Mouse (Mus musculus) midbrain, postnatal 0 days (tissue): ENCODE measurements around the gene Il17re. TPM values are rescaled to one million over a fixed set of nuclear protein-coding genes. Genes with fewer than 3 reads are reported as not detected.

ENCODE experiments used
- ATAC-seq: fragments of 200-750 bp; cut with Nextera tagmentation; 2 replicates; pipeline ENCODE4 v1.8.0; 2017; ENCODE audit warnings: moderate number of reproducible peaks, mild to moderate bottlenecking, moderate TSS enrichment, moderate library complexity; ENCODE audit not compliant: low FRiP score
- DNase-seq: peaks from one replicate; pipeline ENCODE4 v3.0.0-alpha.2; 2015; ENCODE audit warnings: low spot score
- H3K27ac ChIP-seq: fragments of 300-500 bp; sonication (generic); 2 replicates; pipeline ENCODE4 v1.5.1; 2014; ENCODE audit warnings: low read depth, mild to moderate bottlenecking, low read length, mixed read lengths
- H3K27me3 ChIP-seq: fragments of 300-500 bp; sonication (generic); 2 replicates; pipeline ENCODE4 v1.6.1; 2014; ENCODE audit warnings: low read length, control low read depth, mixed read lengths; ENCODE audit not compliant: insufficient read depth
- H3K36me3 ChIP-seq: fragments of 300-500 bp; sonication (generic); 2 replicates; pipeline ENCODE4 v1.6.1; 2014; ENCODE audit warnings: low read length, control low read depth, mixed read lengths; ENCODE audit not compliant: insufficient read depth
- H3K4me1 ChIP-seq: fragments of 300-500 bp; sonication (generic); 2 replicates; pipeline ENCODE4 v1.6.1; 2014; ENCODE audit warnings: mild to moderate bottlenecking, control low read depth, antibody characterized with exemption, low read length, mixed read lengths; ENCODE audit not compliant: insufficient read depth
- H3K4me2 ChIP-seq: fragments of 300-500 bp; sonication (generic); 2 replicates; pipeline ENCODE4 v1.6.1; 2014; ENCODE audit warnings: low read depth, mild to moderate bottlenecking, low read length, mixed read lengths; ENCODE audit not compliant: poor library complexity, severe bottlenecking
- H3K4me3 ChIP-seq: fragments of 300-500 bp; sonication (generic); 2 replicates; pipeline ENCODE4 v1.5.1; 2014; ENCODE audit warnings: low read depth, mild to moderate bottlenecking, low read length, moderate library complexity
- H3K9ac ChIP-seq: fragments of 300-500 bp; sonication (generic); replicated peaks from 2 replicates; pipeline ENCODE4 v1.6.1; 2014; ENCODE audit warnings: mild to moderate bottlenecking, low read length, moderate library complexity, mixed read lengths; ENCODE audit not compliant: poor library complexity, severe bottlenecking
- H3K9me3 ChIP-seq: fragments of 300-500 bp; sonication (generic); 2 replicates; pipeline ENCODE4 v1.6.1; 2016; ENCODE audit warnings: low read length, control low read depth
- CTCF ChIP-seq: IDR thresholded peaks from 2 replicates; pipeline ENCODE4 v1.5.1; 2016; ENCODE audit warnings: antibody characterized with exemption, mild to moderate bottlenecking
- WGBS: fragments of 180-500 bp; shearing (Covaris S2); extraction: QIAGEN DNeasy Blood & Tissue Kit; methylation state at CpG from one replicate; pipeline ENCODE4 v1.1.7; 2014; 5-methylcytosine and 5-hydroxymethylcytosine counted together
- polyA plus RNA-seq: library from polyadenylated mRNA; unstranded; fragments of >200 nt; fragmentation: Nextera tagmentation; extraction: Ambion mirVana; gene quantifications from 2 replicates; pipeline ENCODE4 v1.2.1, GENCODE M21; 2015
- total RNA-seq: library from RNA; depleted of rRNA; stranded (reverse); fragments of >200 nt; gene quantifications from 2 replicates; pipeline ENCODE4 v1.2.3, GENCODE M21; 2014

Il17re gene
- total and polyA plus RNA-seq, 2 experiments from 2014 or later = 0.48 to 0.49 TPM

GRCm38 (mm10) chr6:113424187-113424586 is 34.1 kb upstream of the Il17re start:
- Histone ChIP-seq H3K4me2 (no peak overlapping the region), H3K4me1 (no peaks in the 10 kb centered on the region), H3K9me3 (no peaks in the 10 kb centered on the region), H3K27me3 (no peaks in the 10 kb centered on the region), H3K27ac (no peak overlapping the region), H3K4me3 (no peak overlapping the region), H3K9ac (no peak overlapping the region), H3K36me3 (no peaks in the 10 kb centered on the region)
- no peak for TF ChIP-seq CTCF
- WGBS = 85% methylated on average over 7 of the region's 7 CpGs
- DNase-seq = no peak
- ATAC-seq = no peak

- H3K27me3 ChIP-seq = no peaks in the 10 kb centered on the region
- ATAC-seq (no peak), DNase-seq (no peak)
- no peaks in the 10 kb centered on the region for H3K4me1 ChIP-seq
- no peaks in the 10 kb centered on the region for H3K36me3 ChIP-seq
- H3K9ac ChIP-seq = no peak overlapping the region
- 91% methylated on average over 4 of the region's 4 CpGs for WGBS
- no peak overlapping the region for H3K4me2 ChIP-seq
- no peak overlapping the region for H3K27ac ChIP-seq
- no peak for TF ChIP-seq CTCF
- no peak overlapping the region for H3K4me3 ChIP-seq
- H3K9me3 ChIP-seq = no peaks in the 10 kb centered on the region
These were observed 31.6 kb upstream of the Il17re start for GRCm38 (mm10) chr6:113426696-113427095.

- Histone ChIP-seq H3K27ac (no peak overlapping the region), H3K36me3 (no peaks in the 10 kb centered on the region), H3K27me3 (no peaks in the 10 kb centered on the region), H3K9me3 (no peaks in the 10 kb centered on the region), H3K9ac (no peak overlapping the region), H3K4me2 (no peak overlapping the region), H3K4me1 (no peaks in the 10 kb centered on the region), H3K4me3 (no peak overlapping the region)
- WGBS = 65% methylated on average over 3 of the region's 3 CpGs
- DNase-seq = peak; percentile 18
- TF ChIP-seq CTCF = peak; percentile 76
- no peak for ATAC-seq
These were observed 30.9 kb upstream of the Il17re start for GRCm38 (mm10) chr6:113427397-113427796.

- Histone ChIP-seq H3K9ac (no peak overlapping the region), H3K36me3 (no peaks in the 10 kb centered on the region), H3K4me2 (no peak overlapping the region), H3K27me3 (no peaks in the 10 kb centered on the region), H3K9me3 (no peaks in the 10 kb centered on the region), H3K4me1 (no peaks in the 10 kb centered on the region), H3K27ac (no peak overlapping the region), H3K4me3 (no peak overlapping the region)
- DNase-seq (no peak), ATAC-seq (no peak)
- no peak for TF ChIP-seq CTCF
- 91% methylated on average over 16 of the region's 16 CpGs for WGBS
These were observed 30.3 kb upstream of the Il17re start for GRCm38 (mm10) chr6:113428006-113428405.

GRCm38 (mm10) chr6:113429965-113430364 is 28.3 kb upstream of the Il17re start:
- H3K36me3 ChIP-seq = no peaks in the 10 kb centered on the region
- no peaks in the 10 kb centered on the region for H3K4me1 ChIP-seq
- 75% methylated on average over 3 of the region's 3 CpGs for WGBS
- ATAC-seq (no peak), DNase-seq (no peak)
- no peaks in the 10 kb centered on the region for H3K9me3 ChIP-seq
- H3K27me3 ChIP-seq = no peaks in the 10 kb centered on the region
- no peak overlapping the region for H3K27ac ChIP-seq
- TF ChIP-seq CTCF = no peak
- H3K9ac ChIP-seq = no peak overlapping the region
- no peak overlapping the region for H3K4me2 ChIP-seq
- no peak overlapping the region for H3K4me3 ChIP-seq

- H3K27me3 ChIP-seq = 0 out of 2 replicates have a peak, but pooled peaks cover 2% of the 10 kb centered on the region
- H3K4me2 ChIP-seq = no peak overlapping the region
- no peak overlapping the region for H3K9ac ChIP-seq
- H3K4me3 ChIP-seq = no peak overlapping the region
- no peaks in the 10 kb centered on the region for H3K4me1 ChIP-seq
- WGBS = 59% methylated on average over 3 of the region's 3 CpGs
- no peaks in the 10 kb centered on the region for H3K9me3 ChIP-seq
- no peak for TF ChIP-seq CTCF
- H3K36me3 ChIP-seq = no peaks in the 10 kb centered on the region
- no peak for ATAC-seq
- no peak overlapping the region for H3K27ac ChIP-seq
- no peak for DNase-seq
These were observed 27.4 kb upstream of the Il17re start for GRCm38 (mm10) chr6:113430846-113431245.
